ENCODE assay signal across 15 mouse cellular contexts in the genomic region with DNA sequence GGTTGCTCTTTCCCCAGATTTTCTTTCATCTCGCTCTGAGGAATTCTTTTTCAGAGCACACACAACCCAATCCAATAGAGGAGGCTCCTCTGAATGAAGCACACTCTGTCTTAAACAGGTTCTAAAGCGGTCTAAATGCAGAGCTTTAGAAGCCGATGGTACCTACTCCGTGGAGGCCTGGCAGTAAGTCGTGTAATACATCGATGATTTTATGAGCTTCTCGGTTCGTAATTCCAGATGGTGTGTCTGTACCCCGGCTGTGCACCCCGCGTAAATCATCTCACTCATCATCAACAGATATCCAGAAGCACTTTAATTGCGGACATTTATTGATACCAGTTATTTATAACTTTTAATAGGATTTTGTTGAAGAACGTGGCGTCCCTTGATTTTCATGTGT.
DNase-seq lines count a peak whose midpoint lies in the region; ATAC-seq and TF ChIP-seq lines count a peak whose summit lies in the region.
"Had no signal": no experiment of that assay in that cellular context is flagged by ENCODE, and none has a peak within 500 bp of the region (broad histone marks: within the 10 kb centered on the region; RNA-seq: fewer than 3 reads in every experiment).

No protein-coding gene starts in this region.

- H3K36me3 ChIP-seq in forebrain, embryonic 15.5 days = no peaks in the 10 kb centered on the region
- H3K36me3 ChIP-seq in forebrain, embryonic 12.5 days (replicated peaks) = no peaks in the 10 kb centered on the region
- H3K36me3 ChIP-seq in kidney, embryonic 15.5 days = no peaks in the 10 kb centered on the region
- H3K36me3 ChIP-seq in limb, embryonic 14.5 days (ENCODE audit: control insufficient read depth, insufficient read depth, low read length) = no peaks in the 10 kb centered on the region
- no peaks in the 10 kb centered on the region for H3K36me3 ChIP-seq in heart, embryonic 10.5 days

- H3K27ac ChIP-seq in forebrain, embryonic 15.5 days (replicated peaks) = peak overlapping the region; percentile 24; the same call in 1 of the 2 replicates
- H3K27ac ChIP-seq in forebrain, embryonic 12.5 days = no peak overlapping the region
- H3K27ac ChIP-seq in kidney, embryonic 15.5 days = no peak overlapping the region
- no peak overlapping the region for H3K27ac ChIP-seq in embryonic fibroblast, embryonic 13.5 days (ENCODE audit: insufficient read depth, low read length)
- no peak overlapping the region for H3K27ac ChIP-seq in limb, embryonic 14.5 days (replicated peaks; ENCODE audit: low read depth, low read length)
- H3K27ac ChIP-seq in heart, embryonic 10.5 days = no peak overlapping the region

- no peak overlapping the region for H3K4me3 ChIP-seq in forebrain, embryonic 15.5 days
- no peak overlapping the region for H3K4me3 ChIP-seq in forebrain, embryonic 12.5 days (replicated peaks)
- H3K4me3 ChIP-seq in kidney, embryonic 15.5 days (replicated peaks) = peak overlapping the region; percentile 14; the same call in 1 of the 2 replicates
- H3K4me3 ChIP-seq in embryonic fibroblast, embryonic 13.5 days (ENCODE audit: insufficient read depth, low read length) = peak overlapping the region; percentile 2; the same call in 1 of the 2 replicates
- peak overlapping the region; percentile 24 for H3K4me3 ChIP-seq in limb, embryonic 14.5 days (replicated peaks; ENCODE audit: low read length)
- H3K4me3 ChIP-seq in heart, embryonic 10.5 days = no peak overlapping the region

- H3K4me2 ChIP-seq in forebrain, embryonic 15.5 days (replicated peaks) = no peak overlapping the region
- no peak overlapping the region for H3K4me2 ChIP-seq in forebrain, embryonic 12.5 days
- H3K4me2 ChIP-seq in kidney, embryonic 15.5 days = peak overlapping the region; percentile 43
- peak overlapping the region; percentile 46 for H3K4me2 ChIP-seq in limb, embryonic 14.5 days (replicated peaks; ENCODE audit: low read depth, low read length, severe bottlenecking)

- no peaks in the 10 kb centered on the region for H3K27me3 ChIP-seq in forebrain, embryonic 15.5 days
- no peaks in the 10 kb centered on the region for H3K27me3 ChIP-seq in forebrain, embryonic 12.5 days
- H3K27me3 ChIP-seq in kidney, embryonic 15.5 days = no peaks in the 10 kb centered on the region
- no peaks in the 10 kb centered on the region for H3K27me3 ChIP-seq in limb, embryonic 14.5 days (ENCODE audit: control insufficient read depth, insufficient read depth, low read length)
- H3K27me3 ChIP-seq in heart, embryonic 10.5 days (ENCODE audit: insufficient read depth, poor library complexity, severe bottlenecking) = no peaks in the 10 kb centered on the region

- no peak overlapping the region for H3K9ac ChIP-seq in forebrain, embryonic 15.5 days (replicated peaks)
- H3K9ac ChIP-seq in forebrain, embryonic 12.5 days = no peak overlapping the region
- no peak overlapping the region for H3K9ac ChIP-seq in kidney, embryonic 15.5 days
- peak overlapping the region; percentile 13; the same call in 1 of the 2 replicates for H3K9ac ChIP-seq in limb, embryonic 14.5 days (ENCODE audit: low read depth, low read length, severe bottlenecking)

- ATAC-seq in forebrain, embryonic 15.5 days (replicated peaks) = no peak
- no peak for ATAC-seq in forebrain, embryonic 12.5 days (ENCODE audit: low FRiP score)
- ATAC-seq in kidney, embryonic 15.5 days (replicated peaks; ENCODE audit: low FRiP score) = peak; percentile 62; the same call in 1 of the 2 replicates
- ATAC-seq in limb, embryonic 14.5 days (ENCODE audit: low FRiP score, low read depth) = peak; percentile 23; the same call in 1 of the 2 replicates
- ATAC-seq: midbrain, embryonic 16.5 days had no signal

- no peaks in the 10 kb centered on the region for H3K9me3 ChIP-seq in forebrain, embryonic 15.5 days
- H3K9me3 ChIP-seq in forebrain, embryonic 12.5 days = no peaks in the 10 kb centered on the region
- no peaks in the 10 kb centered on the region for H3K9me3 ChIP-seq in kidney, embryonic 15.5 days (replicated peaks)
- no peaks in the 10 kb centered on the region for H3K9me3 ChIP-seq in limb, embryonic 14.5 days (ENCODE audit: control insufficient read depth, low read length)
- no peaks in the 10 kb centered on the region for H3K9me3 ChIP-seq in heart, embryonic 10.5 days

- no peaks in the 10 kb centered on the region for H3K4me1 ChIP-seq in forebrain, embryonic 15.5 days
- no peaks in the 10 kb centered on the region for H3K4me1 ChIP-seq in forebrain, embryonic 12.5 days
- H3K4me1 ChIP-seq in kidney, embryonic 15.5 days = 0 out of 2 replicates have a peak, but pooled peaks cover 6% of the 10 kb centered on the region
- 0 out of 2 replicates have a peak, but pooled peaks cover 4% of the 10 kb centered on the region for H3K4me1 ChIP-seq in embryonic fibroblast, embryonic 13.5 days (ENCODE audit: control insufficient read depth, insufficient read depth, low read length)
- H3K4me1 ChIP-seq in limb, embryonic 14.5 days (ENCODE audit: control insufficient read depth, insufficient read depth, low read length) = no peaks in the 10 kb centered on the region
- no peaks in the 10 kb centered on the region for H3K4me1 ChIP-seq in heart, embryonic 10.5 days

- no peak for TF ChIP-seq CTCF in embryonic fibroblast, embryonic 13.5 days (IDR thresholded peaks at IDR 0.05; ENCODE audit: borderline replicate concordance, insufficient read depth, low read length)

- 82% methylated on average over 14 of the region's 14 CpGs for WGBS in forebrain, embryonic 15.5 days
- WGBS in forebrain, embryonic 12.5 days = 88% methylated on average over 14 of the region's 14 CpGs
- WGBS in kidney, embryonic 15.5 days = 30% methylated on average over 14 of the region's 14 CpGs
- WGBS in limb, embryonic 14.5 days = 13% methylated on average over 14 of the region's 14 CpGs
- WGBS in heart, embryonic 10.5 days = 85% methylated on average over 14 of the region's 14 CpGs

- TF ChIP-seq POLR2A in embryonic fibroblast, embryonic 13.5 days (IDR thresholded peaks at IDR 0.05; ENCODE audit: low read depth, low read length) = no peak
- TF ChIP-seq POLR2A in limb, embryonic 14.5 days (IDR thresholded peaks at IDR 0.05; ENCODE audit: borderline replicate concordance, extremely low read depth, insufficient read depth, insufficient read length) = no peak

- no peak for DNase-seq in kidney, postnatal 25 days
- peak; percentile 26 for DNase-seq in limb, embryonic 14.5 days (ENCODE audit: low spot score)
- no peak for DNase-seq in heart, embryonic 10.5 days (ENCODE audit: low spot score)
- no peak for DNase-seq in ovary, postnatal 14 days (ENCODE audit: low spot score)
- DNase-seq: B cell, adult 2 months; cerebellum, adult 18-20 months; heart, postnatal 10 days; kidney, adult 11 months; left cerebral cortex, postnatal 4 days; lung, adult 2 months had no signal

Comparison
In these comparisons a context has a peak if more than half of its experiments do, and no peak if none do; other contexts are left out.
1. ATAC-seq: peak in kidney, embryonic 15.5 days (single experiment) and limb, embryonic 14.5 days (single experiment); none in forebrain, embryonic 15.5 days (single experiment) and forebrain, embryonic 12.5 days (single experiment).
2. H3K4me2 ChIP-seq: peak in kidney, embryonic 15.5 days (single experiment) and limb, embryonic 14.5 days (single experiment); none in forebrain, embryonic 15.5 days (single experiment) and forebrain, embryonic 12.5 days (single experiment).
3. H3K4me3 ChIP-seq: peak in kidney, embryonic 15.5 days (single experiment), embryonic fibroblast, embryonic 13.5 days (single experiment) and limb, embryonic 14.5 days (single experiment); none in forebrain, embryonic 15.5 days (single experiment), forebrain, embryonic 12.5 days (single experiment) and heart, embryonic 10.5 days (single experiment).